Mouse (Mus musculus): ENCODE measurements around the gene Poc1a. TPM values are rescaled to one million over a fixed set of nuclear protein-coding genes. Genes with fewer than 3 reads are reported as not detected.

Gene Poc1a
- polyA plus RNA-seq, 1 experiment = 72.2 TPM

DNA sequence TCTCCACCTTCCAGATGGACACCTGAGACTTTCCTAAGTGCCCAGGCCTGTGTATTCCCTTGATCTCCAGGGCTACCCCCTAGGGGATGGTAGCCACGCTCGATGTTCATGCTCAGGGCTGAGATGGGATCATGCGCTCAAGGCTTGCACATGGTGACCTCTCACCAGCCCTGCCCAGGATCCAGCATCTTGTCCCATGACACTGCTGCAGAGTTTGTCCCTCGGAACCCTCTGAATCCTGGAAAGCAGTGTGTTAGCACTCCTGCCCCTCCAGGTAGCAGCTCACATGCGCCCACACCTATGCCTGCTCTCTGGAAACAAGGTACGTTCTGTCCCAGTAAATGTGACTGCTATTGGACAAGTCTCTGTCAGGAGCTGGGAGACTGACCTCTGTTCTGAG, 73.9 kb downstream of the Poc1a start:
- TF ChIP-seq CTCF (IDR thresholded peaks at IDR 0.05; ENCODE audit: control insufficient read depth, insufficient read depth, insufficient replicate concordance, low read depth, low read length) (no peak), POLR2A (IDR thresholded peaks at IDR 0.05; ENCODE audit: control insufficient read depth, low read depth, low read length) (no peak)
- no peak overlapping the region for H3K4me3 ChIP-seq (ENCODE audit: control insufficient read depth, low read depth, low read length)
- H3K27ac ChIP-seq (ENCODE audit: control insufficient read depth, insufficient read depth, low read depth, low read length) = no peak overlapping the region
- no peaks in the 10 kb centered on the region for H3K4me1 ChIP-seq (ENCODE audit: control insufficient read depth, insufficient read depth, low read length)
- H3K27me3 ChIP-seq (ENCODE audit: control insufficient read depth, insufficient read depth, low read length) = no peaks in the 10 kb centered on the region
- H3K36me3 ChIP-seq (ENCODE audit: control insufficient read depth, insufficient read depth, low read length) = no peaks in the 10 kb centered on the region

DNA sequence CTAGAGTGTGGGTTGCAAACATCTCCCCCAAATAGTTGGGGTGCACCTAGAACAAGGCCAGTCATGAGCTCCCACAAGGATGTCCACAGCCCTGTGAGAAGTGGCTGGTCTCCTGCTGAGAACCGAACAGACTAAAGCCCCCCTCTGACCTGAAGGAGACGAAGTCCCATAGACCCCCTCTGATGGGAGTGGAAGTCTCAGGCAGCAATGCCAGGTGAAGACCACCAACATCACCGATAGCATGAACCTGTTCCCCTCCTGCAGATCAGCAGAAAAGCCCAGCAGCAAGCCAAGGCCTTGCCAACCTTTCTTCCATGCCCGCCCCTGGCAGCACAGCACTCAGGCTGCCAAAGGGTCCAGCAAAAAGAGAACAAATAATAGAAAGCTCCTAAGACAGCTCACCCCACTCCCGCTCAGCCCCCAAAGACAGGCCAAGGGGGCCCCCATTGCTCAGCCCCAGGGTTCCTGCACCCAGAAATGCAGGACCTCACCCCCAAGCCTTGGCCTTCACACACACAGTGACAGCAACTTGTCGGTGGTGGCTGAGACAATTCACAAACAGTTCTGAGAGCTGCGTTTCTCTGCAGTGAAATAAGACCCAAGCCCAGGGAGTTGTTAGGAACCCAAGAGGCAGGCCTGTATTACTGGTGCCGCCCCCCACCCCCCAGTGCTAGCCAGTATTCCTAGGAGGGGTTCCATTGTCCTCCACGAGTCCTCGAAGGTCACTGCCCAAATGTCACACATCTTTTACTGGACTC, 74.5 kb downstream of the Poc1a start:
- no peak for TF ChIP-seq CTCF (IDR thresholded peaks at IDR 0.05; ENCODE audit: control insufficient read depth, insufficient read depth, insufficient replicate concordance, low read depth, low read length)
- no peak for TF ChIP-seq POLR2A (IDR thresholded peaks at IDR 0.05; ENCODE audit: control insufficient read depth, low read depth, low read length)
- H3K4me3 ChIP-seq (ENCODE audit: control insufficient read depth, low read depth, low read length) = no peak overlapping the region
- no peaks in the 10 kb centered on the region for H3K27me3 ChIP-seq (ENCODE audit: control insufficient read depth, insufficient read depth, low read length)
- H3K36me3 ChIP-seq (ENCODE audit: control insufficient read depth, insufficient read depth, low read length) = no peaks in the 10 kb centered on the region
- no peak overlapping the region for H3K27ac ChIP-seq (ENCODE audit: control insufficient read depth, insufficient read depth, low read depth, low read length)
- no peaks in the 10 kb centered on the region for H3K4me1 ChIP-seq (ENCODE audit: control insufficient read depth, insufficient read depth, low read length)

DNA sequence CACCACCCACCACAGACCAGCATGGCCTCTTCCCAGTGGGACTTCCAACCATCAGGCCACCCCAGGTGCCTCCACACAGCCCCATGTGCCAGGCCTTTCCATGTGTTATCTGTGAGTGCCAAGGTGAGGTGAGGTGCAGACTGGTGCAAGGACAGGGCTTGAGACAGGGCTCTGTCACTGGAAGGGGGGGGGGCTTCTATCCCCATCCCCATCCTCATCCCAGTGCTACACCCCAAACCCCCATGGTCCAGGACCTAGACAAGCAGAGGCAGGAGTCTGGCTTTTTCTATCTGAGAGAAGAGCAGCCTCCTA, 75.1 kb downstream of the Poc1a start:
- TF ChIP-seq POLR2A (IDR thresholded peaks at IDR 0.05; ENCODE audit: control insufficient read depth, low read depth, low read length) (no peak), CTCF (IDR thresholded peaks at IDR 0.05; ENCODE audit: control insufficient read depth, insufficient read depth, insufficient replicate concordance, low read depth, low read length) (no peak)
- no peak overlapping the region for H3K4me3 ChIP-seq (ENCODE audit: control insufficient read depth, low read depth, low read length)
- H3K27ac ChIP-seq (ENCODE audit: control insufficient read depth, insufficient read depth, low read depth, low read length) = no peak overlapping the region
- no peaks in the 10 kb centered on the region for H3K27me3 ChIP-seq (ENCODE audit: control insufficient read depth, insufficient read depth, low read length)
- no peaks in the 10 kb centered on the region for H3K36me3 ChIP-seq (ENCODE audit: control insufficient read depth, insufficient read depth, low read length)
- H3K4me1 ChIP-seq (ENCODE audit: control insufficient read depth, insufficient read depth, low read length) = no peaks in the 10 kb centered on the region

DNA sequence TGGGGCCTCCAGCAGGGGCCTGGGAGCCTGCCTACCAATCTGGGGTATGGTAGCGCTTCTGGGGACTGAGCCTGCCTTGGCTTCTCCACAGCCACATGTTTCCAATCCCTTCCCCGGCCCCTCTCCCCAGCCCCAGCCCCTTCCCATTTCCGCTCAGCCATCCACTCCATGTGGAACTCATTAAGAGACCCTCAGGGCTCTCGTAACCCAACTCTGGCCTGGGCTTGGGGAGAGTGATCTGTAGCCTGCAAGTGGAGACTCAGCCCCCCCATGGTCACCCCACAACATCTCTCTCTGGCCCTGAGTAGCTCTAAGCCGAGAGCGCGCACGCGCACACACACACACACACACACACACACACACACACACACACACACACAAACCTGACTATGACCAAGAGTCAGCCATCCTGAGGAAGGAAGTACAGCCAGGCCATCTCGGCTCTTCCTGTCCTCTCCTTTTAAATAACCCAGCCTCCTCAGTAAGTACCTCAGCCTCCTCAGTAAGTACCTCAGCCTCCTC, 75.5 kb downstream of the Poc1a start:
- TF ChIP-seq POLR2A (IDR thresholded peaks at IDR 0.05; ENCODE audit: control insufficient read depth, low read depth, low read length) (no peak), CTCF (IDR thresholded peaks at IDR 0.05; ENCODE audit: control insufficient read depth, insufficient read depth, insufficient replicate concordance, low read depth, low read length) (no peak)
- H3K36me3 ChIP-seq (ENCODE audit: control insufficient read depth, insufficient read depth, low read length) = no peaks in the 10 kb centered on the region
- no peaks in the 10 kb centered on the region for H3K27me3 ChIP-seq (ENCODE audit: control insufficient read depth, insufficient read depth, low read length)
- no peaks in the 10 kb centered on the region for H3K4me1 ChIP-seq (ENCODE audit: control insufficient read depth, insufficient read depth, low read length)
- no peak overlapping the region for H3K4me3 ChIP-seq (ENCODE audit: control insufficient read depth, low read depth, low read length)
- no peak overlapping the region for H3K27ac ChIP-seq (ENCODE audit: control insufficient read depth, insufficient read depth, low read depth, low read length)

DNA sequence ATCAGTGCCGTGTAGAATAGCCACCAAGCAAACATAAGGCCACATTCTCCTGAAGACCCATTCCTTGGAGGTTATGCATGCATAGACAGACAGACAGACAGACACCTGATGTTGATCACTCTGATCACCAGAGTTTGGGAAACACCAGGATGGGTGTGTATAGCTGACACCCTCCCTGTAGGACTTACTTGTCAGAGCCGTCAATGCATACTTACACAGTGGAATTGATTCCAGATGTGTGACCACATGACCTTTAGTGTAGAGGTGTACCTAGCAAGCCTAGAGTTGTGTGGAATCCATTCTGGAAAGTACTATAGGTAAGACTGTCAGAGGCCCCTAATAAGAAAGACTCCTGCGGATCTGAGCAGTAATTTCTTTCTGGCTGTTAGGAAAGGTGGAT, 76.3 kb downstream of the Poc1a start:
- H3K4me3 ChIP-seq (ENCODE audit: control insufficient read depth, low read depth, low read length) = no peak overlapping the region
- no peaks in the 10 kb centered on the region for H3K4me1 ChIP-seq (ENCODE audit: control insufficient read depth, insufficient read depth, low read length)
- TF ChIP-seq POLR2A (IDR thresholded peaks at IDR 0.05; ENCODE audit: control insufficient read depth, low read depth, low read length) = no peak
- no peak for TF ChIP-seq CTCF (IDR thresholded peaks at IDR 0.05; ENCODE audit: control insufficient read depth, insufficient read depth, insufficient replicate concordance, low read depth, low read length)
- H3K36me3 ChIP-seq (ENCODE audit: control insufficient read depth, insufficient read depth, low read length) = no peaks in the 10 kb centered on the region
- H3K27ac ChIP-seq (ENCODE audit: control insufficient read depth, insufficient read depth, low read depth, low read length) = no peak overlapping the region
- no peaks in the 10 kb centered on the region for H3K27me3 ChIP-seq (ENCODE audit: control insufficient read depth, insufficient read depth, low read length)

DNA sequence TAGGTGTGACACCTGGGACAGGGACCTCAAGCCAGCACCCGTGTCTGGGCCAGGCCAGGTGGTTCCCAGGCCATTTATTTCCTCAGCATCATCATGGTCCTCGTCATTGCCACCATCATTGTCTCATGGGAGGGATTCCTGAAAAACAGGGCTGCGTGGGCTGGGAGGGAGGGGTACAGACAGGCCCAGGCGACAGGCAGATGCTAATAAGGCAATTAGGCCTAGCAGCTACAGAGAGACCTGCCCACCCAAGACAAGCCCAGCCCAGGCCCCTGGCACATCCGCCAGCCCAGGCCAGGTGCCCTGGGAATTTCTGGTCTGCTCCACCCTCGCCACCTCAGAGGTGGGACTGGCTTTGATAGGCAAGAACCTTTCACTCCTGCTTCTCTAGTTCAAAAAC, 78.4 kb downstream of the Poc1a start:
- no peak overlapping the region for H3K27ac ChIP-seq (ENCODE audit: control insufficient read depth, insufficient read depth, low read depth, low read length)
- H3K4me3 ChIP-seq (ENCODE audit: control insufficient read depth, low read depth, low read length) = no peak overlapping the region
- H3K36me3 ChIP-seq (ENCODE audit: control insufficient read depth, insufficient read depth, low read length) = no peaks in the 10 kb centered on the region
- H3K4me1 ChIP-seq (ENCODE audit: control insufficient read depth, insufficient read depth, low read length) = no peaks in the 10 kb centered on the region
- H3K27me3 ChIP-seq (ENCODE audit: control insufficient read depth, insufficient read depth, low read length) = no peaks in the 10 kb centered on the region
- TF ChIP-seq CTCF (IDR thresholded peaks at IDR 0.05; ENCODE audit: control insufficient read depth, insufficient read depth, insufficient replicate concordance, low read depth, low read length) (no peak), POLR2A (IDR thresholded peaks at IDR 0.05; ENCODE audit: control insufficient read depth, low read depth, low read length) (no peak)

DNA sequence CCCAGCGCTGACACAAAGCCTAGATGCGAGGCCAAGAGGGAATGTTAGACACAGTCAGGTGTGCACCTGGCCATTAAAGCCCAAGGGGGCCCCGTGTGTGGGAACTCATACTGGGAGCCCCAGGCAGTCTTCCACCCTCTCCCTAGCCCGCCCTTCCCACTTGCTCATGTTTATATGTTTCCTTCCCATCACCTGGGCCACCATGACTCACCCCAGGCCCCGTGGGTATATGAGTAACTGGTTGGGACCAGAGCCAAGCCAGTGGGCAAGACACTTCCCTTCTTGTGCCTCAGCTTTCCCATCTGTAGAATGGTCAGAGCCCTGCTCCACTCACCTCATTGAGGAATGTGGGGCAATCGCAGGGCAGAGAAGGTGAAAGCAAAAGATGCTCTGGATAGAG, 80.3 kb downstream of the Poc1a start:
- TF ChIP-seq CTCF (IDR thresholded peaks at IDR 0.05; ENCODE audit: control insufficient read depth, insufficient read depth, insufficient replicate concordance, low read depth, low read length) (0 out of 2 replicates have a peak, but pooled peaks have one; percentile 6), POLR2A (IDR thresholded peaks at IDR 0.05; ENCODE audit: control insufficient read depth, low read depth, low read length) (no peak)
- Histone ChIP-seq H3K27ac (ENCODE audit: control insufficient read depth, insufficient read depth, low read depth, low read length) (no peak overlapping the region), H3K4me3 (ENCODE audit: control insufficient read depth, low read depth, low read length) (no peak overlapping the region), H3K27me3 (ENCODE audit: control insufficient read depth, insufficient read depth, low read length) (no peaks in the 10 kb centered on the region), H3K36me3 (ENCODE audit: control insufficient read depth, insufficient read depth, low read length) (no peaks in the 10 kb centered on the region), H3K4me1 (ENCODE audit: control insufficient read depth, insufficient read depth, low read length) (no peaks in the 10 kb centered on the region)
